ENCODE assay signal across 21 mouse cellular contexts in the genomic region with DNA sequence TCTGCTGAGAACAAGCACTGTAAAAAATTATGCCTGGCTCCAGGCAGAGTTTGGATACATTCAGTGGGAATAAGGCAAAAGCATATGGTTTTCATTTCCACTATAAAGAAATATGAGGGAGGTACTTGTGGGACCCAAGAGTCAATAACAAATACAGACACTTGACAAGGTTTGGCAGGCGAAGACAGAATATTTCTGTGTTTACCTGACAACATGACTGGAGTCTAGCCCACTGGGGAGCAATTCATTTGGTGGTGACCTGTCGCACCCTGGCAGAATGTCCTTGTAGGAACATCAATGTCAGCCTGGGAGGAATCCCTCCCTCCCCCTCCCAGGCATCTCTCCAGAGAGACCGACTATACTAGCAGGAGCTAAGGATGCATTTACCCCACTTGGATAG.
DNase-seq lines count a peak whose midpoint lies in the region; ATAC-seq lines count a peak whose summit lies in the region.
"Had no signal": no experiment of that assay in that cellular context is flagged by ENCODE, and none has a peak within 500 bp of the region (broad histone marks: within the 10 kb centered on the region; RNA-seq: fewer than 3 reads in every experiment).

No protein-coding gene starts in this region.

- H3K4me3 ChIP-seq in embryonic facial prominence, embryonic 10.5 days = no peak overlapping the region
- H3K4me3 ChIP-seq: heart, embryonic 15.5 days; hindbrain, embryonic 15.5 days; kidney, embryonic 15.5 days; limb, embryonic 15.5 days had no signal

- DNase-seq in embryo, embryonic 11 days = peak; percentile 47
- no peak for DNase-seq in embryo, embryonic 9.5 days (ENCODE audit: extremely low spot score)
- peak; percentile 32 to 36 for DNase-seq in kidney, postnatal 4 days
- no peak for DNase-seq in kidney, adult 9 months
- peak; percentile 20 for DNase-seq in embryonic facial prominence, embryonic 10.5 days (ENCODE audit: low spot score)
- DNase-seq in forelimb bud, embryonic 11.5 days (ENCODE audit: low read depth, low spot score) = peak; percentile 33
- no peak for DNase-seq in layer of hippocampus, adult 11-12 months (ENCODE audit: low spot score)
- DNase-seq: adrenal gland, postnatal 14 days; cerebellum, postnatal 10 days; heart, postnatal 4 days; lung, postnatal 4 days; thymus, adult 18-20 months; thymus, postnatal 4 days had no signal

- H3K9me3 ChIP-seq in embryonic facial prominence, embryonic 10.5 days = no peaks in the 10 kb centered on the region
- H3K9me3 ChIP-seq: heart, embryonic 15.5 days; hindbrain, embryonic 15.5 days; kidney, embryonic 15.5 days; limb, embryonic 15.5 days had no signal

- H3K27ac ChIP-seq in embryonic facial prominence, embryonic 10.5 days (replicated peaks) = no peak overlapping the region
- H3K27ac ChIP-seq: heart, embryonic 15.5 days; hindbrain, embryonic 15.5 days; kidney, embryonic 15.5 days; limb, embryonic 15.5 days; liver, embryonic 14.5 days had no signal

- ATAC-seq in megakaryocyte progenitor cell, adult 5-6 weeks (replicated peaks; ENCODE audit: poor library complexity) = no peak
- ATAC-seq: CD4-positive, CD25-positive, alpha-beta regulatory T cell, adult 4 months; intestine, embryonic 16.5 days had no signal

- peaks cover 26% of the 10 kb centered on the region for H3K27me3 ChIP-seq in embryonic facial prominence, embryonic 10.5 days (replicated peaks; ENCODE audit: low read depth, poor library complexity, severe bottlenecking)
- H3K27me3 ChIP-seq: heart, embryonic 15.5 days; hindbrain, embryonic 15.5 days had no signal

- 60% methylated on average over 3 of the region's 3 CpGs for WGBS in embryonic facial prominence, embryonic 10.5 days

- H3K4me1 ChIP-seq in embryonic facial prominence, embryonic 10.5 days = peaks cover 12% of the 10 kb centered on the region
- H3K4me1 ChIP-seq: heart, embryonic 15.5 days had no signal

- H3K36me3 ChIP-seq in embryonic facial prominence, embryonic 10.5 days (replicated peaks) = no peaks in the 10 kb centered on the region
- H3K36me3 ChIP-seq: heart, embryonic 15.5 days; hindbrain, embryonic 15.5 days; kidney, embryonic 15.5 days; limb, embryonic 15.5 days had no signal

Comparison
In these comparisons a context has a peak if more than half of its experiments do, and no peak if none do; other contexts are left out.
1. DNase-seq: peak in embryo, embryonic 11 days (single experiment), kidney, postnatal 4 days (2 of 2), embryonic facial prominence, embryonic 10.5 days (single experiment) and forelimb bud, embryonic 11.5 days (single experiment); none in embryo, embryonic 9.5 days (single experiment), kidney, adult 9 months (single experiment) and layer of hippocampus, adult 11-12 months (single experiment).